Comparison of ENCODE assay signal across 7 mouse cellular contexts in the genomic region with DNA sequence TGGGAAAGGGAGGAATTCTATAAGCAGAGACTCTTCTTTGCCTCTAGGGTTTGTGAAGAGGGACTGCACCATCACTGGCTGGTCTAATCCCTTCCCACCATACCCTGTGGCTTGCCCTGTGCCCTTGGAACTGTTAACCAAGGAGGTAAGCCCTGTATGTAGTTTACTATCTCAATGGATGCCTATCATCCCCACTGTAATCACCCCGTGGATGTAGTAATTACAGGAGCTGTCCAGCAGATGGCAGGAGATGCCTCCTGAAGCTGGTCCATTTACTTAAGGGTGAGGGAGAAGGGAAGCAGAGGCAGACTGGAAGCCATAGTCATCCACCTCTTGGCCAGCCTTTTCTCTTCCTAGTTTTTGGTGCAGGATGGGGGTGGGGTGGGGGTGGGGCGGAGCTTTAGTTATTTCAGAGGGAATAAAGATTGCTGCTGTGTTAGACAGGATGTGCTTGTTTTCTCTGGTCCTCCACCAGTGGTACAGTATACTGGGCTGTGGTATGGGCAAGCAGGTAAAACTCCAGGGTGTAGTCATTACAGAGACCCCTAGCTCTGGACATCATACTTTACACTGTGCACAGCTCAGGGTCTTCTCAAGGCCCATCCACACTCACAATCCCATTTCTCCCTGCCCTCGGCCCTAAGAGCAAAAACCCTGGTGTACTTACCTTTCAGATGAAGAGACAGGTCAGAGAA. TPM values are rescaled to one million over a fixed set of nuclear protein-coding genes. Genes with fewer than 3 reads are reported as not detected.
DNase-seq lines count a peak whose midpoint lies in the region; TF ChIP-seq lines count a peak whose summit lies in the region.

No protein-coding gene starts in this region.

- TF ChIP-seq POLR2A in embryonic fibroblast, embryonic 13.5 days (IDR thresholded peaks at IDR 0.05; ENCODE audit: low read depth, low read length), result no peak
- TF ChIP-seq POLR2A in small intestine, adult 2 months (IDR thresholded peaks at IDR 0.05; ENCODE audit: low read depth, low read length), result no peak

- H3K27me3 ChIP-seq in small intestine, adult 2 months (ENCODE audit: control insufficient read depth, insufficient read depth, low read length), result no peaks in the 10 kb centered on the region

- H3K4me1 ChIP-seq in embryonic fibroblast, embryonic 13.5 days (ENCODE audit: control insufficient read depth, insufficient read depth, low read length), result no peaks in the 10 kb centered on the region
- H3K4me1 ChIP-seq in small intestine, adult 2 months (ENCODE audit: control insufficient read depth, insufficient read depth, insufficient read length, low read length), result peaks cover 4% of the 10 kb centered on the region; the same call in 1 of the 2 replicates

- no peak overlapping the region for H3K27ac ChIP-seq in embryonic fibroblast, embryonic 13.5 days (ENCODE audit: insufficient read depth, low read length)
- no peak overlapping the region for H3K27ac ChIP-seq in small intestine, adult 2 months (ENCODE audit: insufficient read depth, low read depth, low read length)

- peak; percentile 37; the same call in 1 of the 2 replicates for TF ChIP-seq CTCF in embryonic fibroblast, embryonic 13.5 days (IDR thresholded peaks at IDR 0.05; ENCODE audit: borderline replicate concordance, insufficient read depth, low read length)
- TF ChIP-seq CTCF in small intestine, adult 2 months (IDR thresholded peaks at IDR 0.05; ENCODE audit: extremely low read depth, insufficient read length, insufficient replicate concordance, low read depth, low read length), result peak; percentile 49; the same call in 1 of the 2 replicates

- no peak overlapping the region for H3K4me3 ChIP-seq in embryonic fibroblast, embryonic 13.5 days (ENCODE audit: insufficient read depth, low read length)
- no peak overlapping the region for H3K4me3 ChIP-seq in small intestine, adult 2 months (ENCODE audit: low read depth, low read length)

- no peaks in the 10 kb centered on the region for H3K36me3 ChIP-seq in small intestine, adult 2 months (ENCODE audit: control insufficient read depth, insufficient read depth, low read length)

- peak; percentile 39 for DNase-seq in ovary, postnatal 14 days (ENCODE audit: low spot score)
- no peak for DNase-seq in ovary, postnatal 10 days (ENCODE audit: low spot score)
- DNase-seq in adrenal gland, postnatal 36 days, result peak; percentile 41 to 47
- peak; percentile 70 for DNase-seq in kidney, postnatal 10 days
- DNase-seq in lung, postnatal 10 days, result peak; percentile 65

- WGBS in small intestine, adult 2 months, result 44% methylated on average over 3 of the region's 3 CpGs

RNA-seq across cellular contexts. Expression of a gene that starts 3.7 kb away (rescaled TPM):
- not detected for total RNA-seq in adrenal gland, postnatal 36 days (2021)
- polyA plus RNA-seq in embryonic fibroblast, embryonic 13.5 days (2011; ENCODE audit: insufficient read length, low read depth, missing spikeins), result not detected in 2 replicates
- 0.15 and 0.18 TPM in 2 replicates for polyA plus RNA-seq in small intestine, adult 2 months (2012; rRNA removed)

RNA-seq across cellular contexts. Expression of a gene that starts 43.6 kb away (rescaled TPM):
- total RNA-seq in adrenal gland, postnatal 36 days (2021), result 10 to 100 TPM; 45.2 to 72.8 TPM
- polyA plus RNA-seq in embryonic fibroblast, embryonic 13.5 days (2011; ENCODE audit: insufficient read length, low read depth, missing spikeins), result 23.7 and 50.9 TPM in 2 replicates
- 56.3 and 310 TPM in 2 replicates for polyA plus RNA-seq in small intestine, adult 2 months (2012; rRNA removed)
